7 mouse cellular contexts compared by ENCODE assay signal in genomic region chr9:21510689-21511015, GRCm38 (mm10). TPM values are rescaled to one million over a fixed set of nuclear protein-coding genes. Genes with fewer than 3 reads are reported as not detected.
DNase-seq lines count a peak whose midpoint lies in the region; ATAC-seq and TF ChIP-seq lines count a peak whose summit lies in the region.

No protein-coding gene starts in this region.

- no peak for TF ChIP-seq EP300 in lung, postnatal 0 days (IDR thresholded peaks at IDR 0.05)

- no peak overlapping the region for H3K27ac ChIP-seq in lung, postnatal 0 days (ENCODE audit: low read length)
- peak overlapping the region; percentile 85 for H3K27ac ChIP-seq in forebrain, embryonic 13.5 days
- H3K27ac ChIP-seq in liver, embryonic 12.5 days, result peak overlapping the region; percentile 80
- H3K27ac ChIP-seq in stomach, embryonic 16.5 days (ENCODE audit: low read length), result peak overlapping the region; percentile 94

- DNase-seq in lung, postnatal 0 days (ENCODE audit: low spot score), result no peak
- no peak for DNase-seq in lung, postnatal 4 days
- no peak for DNase-seq in thymus, postnatal 25 days
- DNase-seq in cerebellum, postnatal 14 days, result no peak

- WGBS in lung, postnatal 0 days, result 2% methylated on average over 7 of the region's 7 CpGs
- 4% methylated on average over 7 of the region's 7 CpGs for WGBS in forebrain, embryonic 13.5 days
- WGBS in liver, embryonic 12.5 days (ENCODE audit: insufficient replicate concordance), result 5% methylated on average over 7 of the region's 7 CpGs
- WGBS in stomach, embryonic 16.5 days, result 3% methylated on average over 7 of the region's 7 CpGs

- no peaks in the 10 kb centered on the region for H3K9me3 ChIP-seq in lung, postnatal 0 days (ENCODE audit: low read length)
- no peaks in the 10 kb centered on the region for H3K9me3 ChIP-seq in forebrain, embryonic 13.5 days (replicated peaks)
- 0 out of 2 replicates have a peak, but pooled peaks cover 5% of the 10 kb centered on the region for H3K9me3 ChIP-seq in liver, embryonic 12.5 days (replicated peaks)
- H3K9me3 ChIP-seq in stomach, embryonic 16.5 days (replicated peaks; ENCODE audit: control insufficient read depth, low read length), result 0 out of 2 replicates have a peak, but pooled peaks cover 3% of the 10 kb centered on the region

- H3K4me3 ChIP-seq in lung, postnatal 0 days (ENCODE audit: low read depth, low read length), result peak overlapping the region; percentile 53
- H3K4me3 ChIP-seq in forebrain, embryonic 13.5 days, result peak overlapping the region; percentile 70
- H3K4me3 ChIP-seq in liver, embryonic 12.5 days, result peak overlapping the region; percentile 70
- peak overlapping the region; percentile 74 for H3K4me3 ChIP-seq in stomach, embryonic 16.5 days (replicated peaks; ENCODE audit: low read length)

- 0 out of 2 replicates have a peak overlapping the region, but pooled peaks have one; percentile 33 for H3K9ac ChIP-seq in lung, postnatal 0 days (replicated peaks; ENCODE audit: low read depth)
- peak overlapping the region; percentile 81 for H3K9ac ChIP-seq in forebrain, embryonic 13.5 days
- peak overlapping the region; percentile 70 for H3K9ac ChIP-seq in liver, embryonic 12.5 days
- peak overlapping the region; percentile 82 for H3K9ac ChIP-seq in stomach, embryonic 16.5 days (ENCODE audit: low read length)

- H3K4me2 ChIP-seq in lung, postnatal 0 days (replicated peaks; ENCODE audit: low read depth, low read length), result peak overlapping the region; percentile 58
- peak overlapping the region; percentile 68 for H3K4me2 ChIP-seq in forebrain, embryonic 13.5 days
- peak overlapping the region; percentile 81 for H3K4me2 ChIP-seq in liver, embryonic 12.5 days
- H3K4me2 ChIP-seq in stomach, embryonic 16.5 days (ENCODE audit: low read depth, low read length), result peak overlapping the region; percentile 68

- peak; percentile 3; the same call in 1 of the 2 replicates for ATAC-seq in lung, postnatal 0 days
- ATAC-seq in forebrain, embryonic 13.5 days, result no peak
- ATAC-seq in liver, embryonic 12.5 days, result no peak
- ATAC-seq in stomach, embryonic 16.5 days (ENCODE audit: insufficient read depth, low FRiP score), result no peak

- no peaks in the 10 kb centered on the region for H3K4me1 ChIP-seq in lung, postnatal 0 days (ENCODE audit: insufficient read depth, low read depth, low read length)
- H3K4me1 ChIP-seq in forebrain, embryonic 13.5 days, result peaks cover 16% of the 10 kb centered on the region
- peaks cover 35% of the 10 kb centered on the region for H3K4me1 ChIP-seq in liver, embryonic 12.5 days
- H3K4me1 ChIP-seq in stomach, embryonic 16.5 days (ENCODE audit: control insufficient read depth, insufficient read depth, low read length), result peaks cover 11% of the 10 kb centered on the region

- TF ChIP-seq CTCF in lung, postnatal 0 days (IDR thresholded peaks at IDR 0.05), result no peak

- H3K36me3 ChIP-seq in lung, postnatal 0 days (ENCODE audit: insufficient read depth, low read length), result peaks cover 14% of the 10 kb centered on the region; the same call in 1 of the 2 replicates
- H3K36me3 ChIP-seq in forebrain, embryonic 13.5 days (ENCODE audit: poor library complexity, severe bottlenecking), result peaks cover 35% of the 10 kb centered on the region
- H3K36me3 ChIP-seq in liver, embryonic 12.5 days, result peaks cover 35% of the 10 kb centered on the region
- peaks cover 17% of the 10 kb centered on the region; the same call in 1 of the 2 replicates for H3K36me3 ChIP-seq in stomach, embryonic 16.5 days (ENCODE audit: control insufficient read depth, insufficient read depth, low read length)

- H3K27me3 ChIP-seq in lung, postnatal 0 days (replicated peaks; ENCODE audit: insufficient read depth, low read length), result no peaks in the 10 kb centered on the region
- H3K27me3 ChIP-seq in forebrain, embryonic 13.5 days, result no peaks in the 10 kb centered on the region
- H3K27me3 ChIP-seq in liver, embryonic 12.5 days (replicated peaks), result no peaks in the 10 kb centered on the region
- H3K27me3 ChIP-seq in stomach, embryonic 16.5 days (ENCODE audit: control insufficient read depth, insufficient read depth, low read length), result no peaks in the 10 kb centered on the region

RNA-seq across cellular contexts. Expression of gene Tmed1, which starts 0.6 kb away (rescaled TPM):
- polyA plus RNA-seq in lung, postnatal 0 days (2015; fragmentation: Nextera tagmentation; extraction: Ambion mirVana), result 60.8 and 71.3 TPM in 2 replicates
- polyA plus RNA-seq in forebrain, embryonic 13.5 days (2015; fragmentation: Nextera tagmentation; extraction: Ambion mirVana), result 59.2 and 69.3 TPM in 2 replicates
- 42.8 and 44.0 TPM in 2 replicates for polyA plus RNA-seq in liver, embryonic 12.5 days (2016; fragmentation: Nextera tagmentation; extraction: Ambion mirVana)
- polyA plus RNA-seq in stomach, embryonic 16.5 days (2015; fragmentation: Nextera tagmentation; extraction: Ambion mirVana), result 78.5 and 80.6 TPM in 2 replicates

RNA-seq across cellular contexts. Expression of gene AB124611, which starts 15.3 kb away (rescaled TPM):
- 5.2 and 5.5 TPM in 2 replicates for polyA plus RNA-seq in lung, postnatal 0 days (2015; fragmentation: Nextera tagmentation; extraction: Ambion mirVana)
- 5.3 and 5.4 TPM in 2 replicates for polyA plus RNA-seq in forebrain, embryonic 13.5 days (2015; fragmentation: Nextera tagmentation; extraction: Ambion mirVana)
- polyA plus RNA-seq in liver, embryonic 12.5 days (2016; fragmentation: Nextera tagmentation; extraction: Ambion mirVana), result 2.6 and 3.1 TPM in 2 replicates
- polyA plus RNA-seq in stomach, embryonic 16.5 days (2015; fragmentation: Nextera tagmentation; extraction: Ambion mirVana), result 5.9 and 6.0 TPM in 2 replicates

RNA-seq across cellular contexts. Expression of gene Carm1, which starts 36.0 kb away (rescaled TPM):
- 10.8 and 12.2 TPM in 2 replicates for polyA plus RNA-seq in lung, postnatal 0 days (2015; fragmentation: Nextera tagmentation; extraction: Ambion mirVana)
- 28.5 and 29.9 TPM in 2 replicates for polyA plus RNA-seq in forebrain, embryonic 13.5 days (2015; fragmentation: Nextera tagmentation; extraction: Ambion mirVana)
- polyA plus RNA-seq in liver, embryonic 12.5 days (2016; fragmentation: Nextera tagmentation; extraction: Ambion mirVana), result 39.0 and 41.0 TPM in 2 replicates
- 15.6 and 16.1 TPM in 2 replicates for polyA plus RNA-seq in stomach, embryonic 16.5 days (2015; fragmentation: Nextera tagmentation; extraction: Ambion mirVana)
